Mouse (Mus musculus) CH12.LX (cell line): ENCODE data around the gene Slc6a18. TPM values are rescaled to one million over a fixed set of nuclear protein-coding genes. Genes with fewer than 3 reads are reported as not detected.

Source experiments
- DNase-seq: peaks from one replicate; pipeline ENCODE4 v3.0.0-alpha.2; 2013; ENCODE audit errors: extremely low read depth
- H3K27ac ChIP-seq: 2 replicates; pipeline ENCODE4 v1.5.1; 2012; ENCODE audit warnings: low read depth, mild to moderate bottlenecking, control low read depth, moderate library complexity; ENCODE audit not compliant: insufficient read depth
- H3K27me3 ChIP-seq: replicated peaks from 2 replicates; pipeline ENCODE3; 2012; ENCODE audit warnings: inconsistent platforms
- H3K36me3 ChIP-seq, 2 experiments: replicated peaks in 1 of 2; 2 replicates each; pipeline versions ENCODE3 to v1.6.1; 2012; ENCODE audit warnings: inconsistent platforms in 1 of 2, low read length in 1 of 2, mild to moderate bottlenecking in 1 of 2, mixed read lengths in 1 of 2, moderate library complexity in 1 of 2; ENCODE audit not compliant: control insufficient read depth in 1 of 2, insufficient read depth in 1 of 2
- H3K4me1 ChIP-seq, 2 experiments: 2 replicates each; pipeline ENCODE4 v1.6.1; 2012; ENCODE audit warnings: inconsistent platforms in 1 of 2, moderate library complexity in 1 of 2; ENCODE audit not compliant: insufficient read depth in 2 of 2, control insufficient read depth in 1 of 2
- H3K4me2 ChIP-seq: 2 replicates; pipeline ENCODE4 v1.6.1; 2012; ENCODE audit warnings: low read depth, mild to moderate bottlenecking, control low read depth; ENCODE audit not compliant: poor library complexity, insufficient read depth, severe bottlenecking
- H3K4me3 ChIP-seq, 3 experiments: fragments of 150-350 bp in 1 of 3; sonication (generic) in 1 of 3; replicated peaks in 1 of 3; 2 replicates each; pipeline versions ENCODE3 to v1.5.1; 2011 to 2012; ENCODE audit warnings: low read depth in 2 of 3, low read length in 2 of 3, mild to moderate bottlenecking in 2 of 3, moderate library complexity in 2 of 3, control low read depth in 1 of 3, improper control_type of control experiment in 1 of 3, inconsistent platforms in 1 of 3, mixed read lengths in 1 of 3; ENCODE audit not compliant: poor library complexity in 1 of 3
- H3K79me2 ChIP-seq: replicated peaks from 2 replicates; pipeline ENCODE4 v1.6.1; 2012; ENCODE audit warnings: mild to moderate bottlenecking, moderate library complexity; ENCODE audit not compliant: control insufficient read depth, poor library complexity, insufficient read depth, severe bottlenecking; ENCODE audit errors: extremely low read depth
- H3K9ac ChIP-seq: 2 replicates; pipeline ENCODE4 v1.6.1; 2012; ENCODE audit warnings: low read depth, mild to moderate bottlenecking, control low read depth, moderate library complexity; ENCODE audit not compliant: insufficient read depth
- H3K9me3 ChIP-seq: replicated peaks from 2 replicates; pipeline ENCODE3; 2012; ENCODE audit warnings: low read length, inconsistent platforms, mixed read lengths
- CHD1 ChIP-seq: IDR thresholded peaks from 2 replicates; pipeline ENCODE4 v1.6.1; 2012; ENCODE audit warnings: low read depth, low read length, improper control_type of control experiment, inconsistent platforms
- E2F4 ChIP-seq: IDR thresholded peaks from 2 replicates; pipeline ENCODE4 v1.6.1; 2011; ENCODE audit warnings: low read depth, low read length, improper control_type of control experiment; ENCODE audit not compliant: insufficient replicate concordance
- EP300 ChIP-seq: IDR thresholded peaks from 2 replicates; pipeline ENCODE4 v1.6.1; 2011; ENCODE audit warnings: low read length, improper control_type of control experiment
- ETS1 ChIP-seq: conservative IDR thresholded peaks from 2 replicates; pipeline ENCODE4 v1.6.1; 2012; ENCODE audit warnings: low read depth, mild to moderate bottlenecking, inconsistent platforms, low read length, improper control_type of control experiment, moderate library complexity
- IRF4 ChIP-seq: IDR thresholded peaks from 2 replicates; pipeline ENCODE4 v1.6.1; 2014; ENCODE audit warnings: low read depth, mild to moderate bottlenecking, inconsistent platforms, low read length, improper control_type of control experiment
- JUND ChIP-seq: conservative IDR thresholded peaks from 2 replicates; pipeline ENCODE4 v1.6.1; 2011; ENCODE audit warnings: low read depth, low read length, improper control_type of control experiment
- KAT2A ChIP-seq: IDR thresholded peaks from 2 replicates; pipeline ENCODE4 v1.6.1; 2012; ENCODE audit warnings: low read length, improper control_type of control experiment, inconsistent platforms; ENCODE audit not compliant: insufficient replicate concordance
- MAX ChIP-seq: IDR thresholded peaks from 2 replicates; pipeline ENCODE4 v1.6.1; 2011; ENCODE audit warnings: low read length, improper control_type of control experiment
- MEF2A ChIP-seq: IDR thresholded peaks from 2 replicates; pipeline ENCODE4 v1.6.1; 2014; ENCODE audit warnings: low read depth, mild to moderate bottlenecking, inconsistent platforms, low read length, improper control_type of control experiment, borderline replicate concordance
- MXI1 ChIP-seq: IDR thresholded peaks from 2 replicates; pipeline ENCODE4 v1.6.1; 2011; ENCODE audit warnings: mild to moderate bottlenecking, low read depth, low read length, improper control_type of control experiment
- MYC ChIP-seq: IDR thresholded peaks from 2 replicates; pipeline ENCODE4 v1.6.1; 2011; ENCODE audit warnings: low read depth, mild to moderate bottlenecking, improper control_type of control experiment, low read length
- NELFE ChIP-seq: IDR thresholded peaks from 2 replicates; pipeline ENCODE4 v1.6.1; 2011; ENCODE audit warnings: low read depth, low read length, improper control_type of control experiment
- RAD21 ChIP-seq: IDR thresholded peaks from 2 replicates; pipeline ENCODE4 v1.6.1; 2011; ENCODE audit warnings: low read depth, mild to moderate bottlenecking, low read length, improper control_type of control experiment, moderate library complexity
- SIN3A ChIP-seq: IDR thresholded peaks from 2 replicates; pipeline ENCODE4 v1.6.1; 2012; ENCODE audit warnings: low read length, improper control_type of control experiment, inconsistent platforms
- TBP ChIP-seq: conservative IDR thresholded peaks from 2 replicates; pipeline ENCODE4 v1.6.1; 2011; ENCODE audit warnings: low read depth, low read length, improper control_type of control experiment
- UBTF ChIP-seq: IDR thresholded peaks from 2 replicates; pipeline ENCODE4 v1.6.1; 2012; ENCODE audit warnings: low read depth, mild to moderate bottlenecking, inconsistent platforms, low read length, improper control_type of control experiment, moderate library complexity
- USF1 ChIP-seq: IDR thresholded peaks from 2 replicates; pipeline ENCODE4 v1.6.1; 2014; ENCODE audit warnings: low read depth, mild to moderate bottlenecking, inconsistent platforms, low read length, improper control_type of control experiment
- USF2 ChIP-seq: conservative IDR thresholded peaks from 2 replicates; pipeline ENCODE4 v1.6.1; 2011; ENCODE audit warnings: low read depth, low read length, improper control_type of control experiment
- ZC3H11A ChIP-seq: IDR thresholded peaks from 2 replicates; pipeline ENCODE4 v1.6.1; 2012; ENCODE audit warnings: low read depth, mild to moderate bottlenecking, inconsistent platforms, low read length, improper control_type of control experiment
- ZKSCAN1 ChIP-seq: IDR thresholded peaks from 2 replicates; pipeline ENCODE4 v1.6.1; 2012; ENCODE audit warnings: low read depth, inconsistent platforms, low read length, improper control_type of control experiment, borderline replicate concordance
- ZMIZ1 ChIP-seq: IDR thresholded peaks from 2 replicates; pipeline ENCODE4 v1.6.1; 2012; ENCODE audit warnings: low read depth, mild to moderate bottlenecking, inconsistent platforms, low read length, improper control_type of control experiment
- dilution Hi-C: fragments of 300-500 bp; cut with MboI; formaldehyde crosslinking; loops from 2 replicates; pipeline ENCODE4 v1.14.3; 2020; ENCODE audit warnings: low sequenced_read_pairs; ENCODE audit not compliant: extremely low pct_unique_long_range_greater_than_20kb, extremely low pct_ligation_motif_present
- in situ Hi-C: fragments of 300-500 bp; cut with MboI; formaldehyde crosslinking; loops from 3 replicates; pipeline ENCODE4 v1.14.3; 2019; ENCODE audit warnings: low sequenced_read_pairs, low pct_ligation_motif_present, low pct_unique_long_range_greater_than_20kb, mixed read lengths
- polyA plus RNA-seq: library from polyadenylated mRNA; unstranded; fragments of >175 nt; gene quantifications from 2 replicates; pipeline ENCODE4 v1.2.1, GENCODE M21; 2012; ENCODE audit warnings: low read depth; ENCODE audit not compliant: insufficient read length
- total RNA-seq, 2 experiments: library from RNA; depleted of rRNA; stranded (reverse); fragments of 300-350 nt in 1 of 2; fragments of >200 nt in 1 of 2; gene quantifications; 2 replicates each; pipeline ENCODE4 v1.2.3; 2012 to 2014

Slc6a18 gene
- total and polyA plus RNA-seq, 3 experiments, result not detected

DNA sequence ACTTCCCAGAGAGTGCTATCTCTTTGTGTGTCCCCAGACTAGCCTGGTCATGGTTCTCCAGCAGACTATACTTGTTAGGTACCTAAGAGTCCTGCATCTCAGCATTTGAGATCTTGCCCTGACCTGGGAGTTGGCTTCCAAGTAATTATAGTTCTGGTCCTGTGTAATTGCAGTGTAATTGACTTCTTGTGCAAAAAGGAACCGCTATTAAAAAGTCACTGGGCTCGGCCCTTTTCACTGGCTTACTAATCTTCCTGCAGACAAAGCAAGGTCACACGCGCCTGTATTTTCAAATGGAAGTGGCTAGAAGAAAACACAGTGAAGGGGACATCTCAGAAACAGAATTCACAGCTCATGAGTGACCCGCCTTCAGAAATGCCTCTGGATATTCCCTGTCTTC is 34.0 kb upstream of the Slc6a18 start:
- TF ChIP-seq CHD1 (no peak), TBP (no peak), ZC3H11A (no peak), USF1 (no peak), E2F4 (no peak), ETS1 (no peak), EP300 (no peak), SIN3A (no peak), IRF4 (no peak), MYC (no peak), RAD21 (no peak), MAX (no peak), NELFE (no peak), ZKSCAN1 (no peak), JUND (no peak), ZMIZ1 (no peak), KAT2A (no peak), MXI1 (no peak), MEF2A (no peak)
- TF ChIP-seq, all 38 proteins: peak for 0
- H3K9me3 ChIP-seq, result no peaks in the 10 kb centered on the region
- peaks cover 0 to 17% of the 10 kb centered on the region in 2 experiments; a peak in 2 of 4 replicates for H3K4me1 ChIP-seq
- no peak overlapping the region for H3K27ac ChIP-seq
- H3K27me3 ChIP-seq, result peaks cover 5% of the 10 kb centered on the region
- in situ Hi-C loops (no loop called here), dilution Hi-C loops (no loop called here)
- no peaks in the 10 kb centered on the region for H3K36me3 ChIP-seq
- DNase-seq, result no peak
- no peak overlapping the region for H3K4me3 ChIP-seq
- no peak overlapping the region for H3K9ac ChIP-seq
- H3K79me2 ChIP-seq, result no peaks in the 10 kb centered on the region
- H3K4me2 ChIP-seq, result no peak overlapping the region

DNA sequence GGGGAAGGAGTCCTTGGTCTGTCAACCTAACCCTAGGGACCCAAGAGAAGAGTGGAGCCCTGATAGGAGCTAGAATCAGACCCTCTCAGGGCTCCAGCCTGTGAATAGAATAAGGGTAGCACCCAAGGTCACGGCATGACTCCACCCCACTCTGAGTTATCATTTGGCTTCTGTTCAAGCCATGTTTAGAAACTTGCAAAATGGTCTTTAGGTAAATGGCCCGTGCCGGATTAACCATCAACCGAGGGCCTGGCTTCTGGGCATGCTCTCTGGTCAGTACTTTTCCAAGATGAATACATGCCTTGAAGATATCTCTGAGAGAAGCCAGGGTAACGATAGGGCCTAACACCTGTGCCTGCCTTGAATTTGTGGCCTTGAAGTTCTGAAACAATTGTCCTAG is 33.4 kb upstream of the Slc6a18 start:
- dilution Hi-C loops (no loop called here), in situ Hi-C loops (no loop called here)
- H3K27me3 ChIP-seq, result peaks cover 4% of the 10 kb centered on the region
- no peak for DNase-seq
- H3K9me3 ChIP-seq, result no peaks in the 10 kb centered on the region
- no peaks in the 10 kb centered on the region for H3K36me3 ChIP-seq
- H3K27ac ChIP-seq, result no peak overlapping the region
- no peak overlapping the region for H3K4me2 ChIP-seq
- peaks cover 0 to 17% of the 10 kb centered on the region in 2 experiments; a peak in 2 of 4 replicates for H3K4me1 ChIP-seq
- H3K79me2 ChIP-seq, result no peaks in the 10 kb centered on the region
- no peak overlapping the region for H3K9ac ChIP-seq
- H3K4me3 ChIP-seq, result no peak overlapping the region
- no peak for TF ChIP-seq USF2
- no peak for TF ChIP-seq UBTF
- TF ChIP-seq, all 38 proteins: peak for 0
